ENCODE assay signal across 31 mouse cellular contexts in the genomic region with DNA sequence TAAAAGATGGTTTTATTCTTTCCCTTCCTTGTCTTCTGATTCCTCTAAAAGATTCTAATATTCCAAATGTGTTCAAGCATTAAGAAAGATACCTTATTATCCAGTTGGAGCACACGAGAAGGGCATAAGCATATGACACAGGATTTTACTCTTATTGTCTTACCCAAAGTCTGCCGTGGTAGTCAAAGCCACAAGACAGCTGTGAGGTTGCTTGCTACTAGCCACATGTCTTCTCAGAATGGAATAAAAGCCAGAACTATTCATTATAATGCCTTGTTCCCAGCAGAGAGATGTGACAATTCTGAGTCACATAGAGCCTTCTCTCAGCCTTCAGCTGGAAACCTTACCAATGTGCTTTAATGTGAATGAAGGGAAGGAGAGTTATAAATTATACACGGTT.
"Had no signal": no experiment of that assay in that cellular context is flagged by ENCODE, and none has a peak within 500 bp of the region (broad histone marks: within the 10 kb centered on the region; RNA-seq: fewer than 3 reads in every experiment).

No protein-coding gene starts in this region.

- H3K27ac ChIP-seq: heart, embryonic 10.5 days; heart, embryonic 13.5 days; heart, embryonic 15.5 days; hindbrain, embryonic 10.5 days; hindbrain, embryonic 12.5 days; hindbrain, embryonic 13.5 days; hindbrain, embryonic 14.5 days; hindbrain, embryonic 15.5 days; hindbrain, postnatal 0 days; intestine, embryonic 15.5 days; kidney, embryonic 15.5 days; kidney, postnatal 0 days; layer of hippocampus, adult 2 months had no signal

- DNase-seq: heart, postnatal 10 days; heart, postnatal 14 days; heart, postnatal 36 days; heart, postnatal 4 days; kidney, adult 11 months; kidney, adult 18-20 months; kidney, postnatal 10 days; kidney, postnatal 14 days; kidney, postnatal 25 days; kidney, postnatal 4 days; layer of hippocampus, adult 9-11 months; layer of hippocampus, postnatal 36 days had no signal

- H3K4me2 ChIP-seq: heart, embryonic 11.5 days; heart, embryonic 12.5 days; heart, embryonic 13.5 days; heart, embryonic 15.5 days; hindbrain, embryonic 12.5 days; hindbrain, embryonic 13.5 days; hindbrain, embryonic 14.5 days; hindbrain, embryonic 15.5 days; intestine, embryonic 15.5 days; kidney, embryonic 15.5 days had no signal

- H3K9ac ChIP-seq: heart, embryonic 12.5 days; heart, embryonic 13.5 days; heart, embryonic 15.5 days; hindbrain, embryonic 12.5 days; hindbrain, embryonic 13.5 days; hindbrain, embryonic 14.5 days; hindbrain, embryonic 15.5 days; intestine, embryonic 15.5 days; kidney, embryonic 15.5 days had no signal

- H3K36me3 ChIP-seq: heart, embryonic 10.5 days; heart, embryonic 12.5 days; heart, embryonic 13.5 days; heart, embryonic 15.5 days; hindbrain, embryonic 10.5 days; hindbrain, embryonic 12.5 days; hindbrain, embryonic 13.5 days; hindbrain, embryonic 15.5 days; intestine, embryonic 15.5 days; kidney, embryonic 15.5 days had no signal

- ATAC-seq: hindbrain, embryonic 16.5 days; hindbrain, postnatal 0 days; inflammation-experienced regulatory T-cells, adult 6 months; intestine, embryonic 15.5 days; intestine, embryonic 16.5 days; intestine, postnatal 0 days had no signal

- H3K4me3 ChIP-seq: heart, embryonic 10.5 days; heart, embryonic 12.5 days; heart, embryonic 13.5 days; heart, embryonic 15.5 days; hindbrain, embryonic 10.5 days; hindbrain, embryonic 12.5 days; hindbrain, embryonic 13.5 days; hindbrain, embryonic 15.5 days; intestine, embryonic 15.5 days; kidney, embryonic 15.5 days; layer of hippocampus, adult 2 months had no signal

- H3K27me3 ChIP-seq: heart, embryonic 12.5 days; heart, embryonic 13.5 days; heart, embryonic 15.5 days; hindbrain, embryonic 12.5 days; hindbrain, embryonic 13.5 days; hindbrain, embryonic 15.5 days; intestine, embryonic 15.5 days; kidney, embryonic 15.5 days had no signal

- H3K9me3 ChIP-seq: heart, embryonic 10.5 days; heart, embryonic 12.5 days; heart, embryonic 13.5 days; heart, embryonic 15.5 days; hindbrain, embryonic 10.5 days; hindbrain, embryonic 12.5 days; hindbrain, embryonic 13.5 days; hindbrain, embryonic 15.5 days; intestine, embryonic 15.5 days; kidney, embryonic 15.5 days had no signal

- H3K4me1 ChIP-seq: heart, embryonic 10.5 days; heart, embryonic 12.5 days; heart, embryonic 13.5 days; heart, embryonic 15.5 days; hindbrain, embryonic 10.5 days; hindbrain, embryonic 12.5 days; hindbrain, embryonic 13.5 days; hindbrain, embryonic 15.5 days; intestine, embryonic 15.5 days; kidney, embryonic 15.5 days had no signal
